Mouse (Mus musculus) bone marrow, adult 2 months (tissue): ENCODE results near the gene Immp1l.

Source experiments
- CTCF ChIP-seq: fragments of 200-500 bp; IDR thresholded peaks from 2 replicates; pipeline ENCODE4 v1.5.1; 2011; ENCODE audit warnings: low read length, control low read depth; ENCODE audit not compliant: control insufficient read depth, insufficient read depth
- POLR2A ChIP-seq: fragments of 200-500 bp; IDR thresholded peaks from 2 replicates; pipeline ENCODE4 v1.6.1; 2011; ENCODE audit warnings: low read depth, mild to moderate bottlenecking, control low read depth, low read length, borderline replicate concordance; ENCODE audit not compliant: control insufficient read depth

- no peak for TF ChIP-seq CTCF
- TF ChIP-seq POLR2A = no peak
Observed at GRCm38 (mm10) chr2:105985206-105985605, 80.8 kb downstream of the Immp1l start.
